Mouse (Mus musculus): ENCODE measurements around the gene Dsp. TPM values are rescaled to one million over a fixed set of nuclear protein-coding genes. Genes with fewer than 3 reads are reported as not detected.

Dsp gene
- polyA plus RNA-seq, 1 experiment from 2014 or later = 0.21 TPM

Other genes with a start within 250 kb of the Dsp start
- 77.3 and 77.5 TPM in 2 replicates for gene Ssr1, start 157.1 kb upstream of the Dsp start, polyA plus RNA-seq (2015; fragmentation: Nextera tagmentation; extraction: Ambion mirVana)
- 57.2 and 58.2 TPM in 2 replicates for gene Riok1, start 114.3 kb upstream of the Dsp start, polyA plus RNA-seq (2015; fragmentation: Nextera tagmentation; extraction: Ambion mirVana)
- 1.2 and 1.8 TPM in 2 replicates for gene Cage1, start 114.2 kb upstream of the Dsp start, polyA plus RNA-seq (2015; fragmentation: Nextera tagmentation; extraction: Ambion mirVana)
- 35.4 and 37.1 TPM in 2 replicates for gene Snrnp48, start 53.6 kb downstream of the Dsp start, polyA plus RNA-seq (2015; fragmentation: Nextera tagmentation; extraction: Ambion mirVana)
- 0.71 and 1.7 TPM in 2 replicates for gene Bmp6, start 193.8 kb downstream of the Dsp start, polyA plus RNA-seq (2015; fragmentation: Nextera tagmentation; extraction: Ambion mirVana)

Measured in forebrain, embryonic 13.5 days (tissue).